Comparison of ENCODE assay signal across 25 mouse cellular contexts in the genomic region with DNA sequence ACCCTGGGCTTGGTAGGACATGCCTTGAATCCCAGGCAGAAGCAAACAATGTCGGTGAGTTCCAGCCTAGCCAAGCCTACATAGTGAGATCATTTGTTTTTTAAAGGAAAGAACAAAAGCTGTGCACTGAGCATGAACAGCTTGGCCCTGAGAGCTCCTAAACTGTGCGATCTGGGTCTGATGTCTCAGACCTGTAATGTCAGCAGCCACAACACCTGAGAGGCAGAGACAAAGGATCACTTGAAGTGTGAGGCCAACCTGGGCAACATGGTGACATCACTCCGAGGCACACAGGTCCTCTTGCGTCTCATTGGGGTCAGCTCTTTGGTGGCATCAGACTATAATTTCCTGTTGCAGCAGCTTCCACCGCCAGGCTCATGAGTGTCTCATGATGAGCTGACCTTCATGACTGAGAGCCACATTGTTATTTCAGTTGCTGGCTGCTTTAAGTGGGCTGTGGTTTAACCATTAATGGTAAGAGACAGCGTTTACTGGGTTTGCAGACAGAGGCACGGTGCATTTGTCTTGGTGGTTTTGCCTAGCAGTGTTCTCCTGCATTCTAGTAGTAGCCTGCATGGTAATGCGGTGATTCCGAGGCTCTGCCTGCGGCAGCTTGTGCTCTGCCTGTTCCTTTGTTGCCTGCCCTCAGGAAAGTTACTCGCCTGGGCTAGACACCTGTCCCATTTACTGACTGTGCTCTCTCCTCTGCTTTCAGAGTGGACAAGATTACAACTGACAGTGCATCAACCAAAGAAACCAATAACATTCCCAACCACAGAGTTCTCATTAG.
DNase-seq lines count a peak whose midpoint lies in the region; ATAC-seq and TF ChIP-seq lines count a peak whose summit lies in the region.
"Had no signal": no experiment of that assay in that cellular context is flagged by ENCODE, and none has a peak within 500 bp of the region (broad histone marks: within the 10 kb centered on the region; RNA-seq: fewer than 3 reads in every experiment).

No protein-coding gene starts in this region.

- TF ChIP-seq POLR2A in ES-Bruce4 (IDR thresholded peaks at IDR 0.05; ENCODE audit: insufficient read depth, low read length) (no peak), myocyte (IDR thresholded peaks at IDR 0.05; ENCODE audit: insufficient read length, low read depth) (peak; percentile 31)

- peak overlapping the region; percentile 9 to 33; a peak in 1 of 4 replicates for H3K27ac ChIP-seq in heart, embryonic 14.5 days (replicated peaks in 1 of 2; ENCODE audit: control insufficient read depth in 1 of 2, insufficient read depth in 1 of 2, low read depth in 2 of 2, low read length in 2 of 2)
- H3K27ac ChIP-seq in ES-Bruce4 (ENCODE audit: insufficient read depth, low read length): peak overlapping the region; percentile 9; the same call in 1 of the 2 replicates
- H3K27ac ChIP-seq: embryonic facial prominence, embryonic 12.5 days; hindbrain, embryonic 12.5 days; limb, embryonic 12.5 days had no signal

- H3K36me3 ChIP-seq in heart, embryonic 14.5 days (ENCODE audit: control insufficient read depth, insufficient read depth, low read length): peaks cover 34% of the 10 kb centered on the region
- H3K36me3 ChIP-seq in ES-Bruce4 (ENCODE audit: control insufficient read depth, insufficient read depth, low read length, poor library complexity, severe bottlenecking) (0 out of 2 replicates have a peak, but pooled peaks cover 4% of the 10 kb centered on the region), myocyte (ENCODE audit: control insufficient read depth, insufficient read depth) (peaks cover 3% of the 10 kb centered on the region)
- H3K36me3 ChIP-seq: G1E had no signal

- H3K4me2 ChIP-seq in heart, embryonic 14.5 days (ENCODE audit: low read length): no peak overlapping the region
- H3K4me2 ChIP-seq in myocyte (ENCODE audit: low read depth): peak overlapping the region; percentile 72
- H3K4me2 ChIP-seq: embryonic facial prominence, embryonic 12.5 days; hindbrain, embryonic 12.5 days; limb, embryonic 12.5 days; liver, embryonic 11.5 days had no signal

- WGBS in heart, embryonic 14.5 days: 64% methylated on average over 11 of the region's 11 CpGs

- TF ChIP-seq EP300 in ES-Bruce4 (IDR thresholded peaks at IDR 0.05; ENCODE audit: insufficient read depth, low read depth, low read length): 0 out of 2 replicates have a peak, but pooled peaks have one; percentile 34

- no peaks in the 10 kb centered on the region for H3K27me3 ChIP-seq in heart, embryonic 14.5 days (ENCODE audit: control insufficient read depth, insufficient read depth, low read length)
- H3K27me3 ChIP-seq in ES-Bruce4 (ENCODE audit: control insufficient read depth, insufficient read depth, low read length, poor library complexity, severe bottlenecking) (no peaks in the 10 kb centered on the region), myocyte (ENCODE audit: control insufficient read depth, insufficient read depth, insufficient read length) (no peaks in the 10 kb centered on the region)
- H3K27me3 ChIP-seq: embryonic facial prominence, embryonic 12.5 days; hindbrain, embryonic 12.5 days; limb, embryonic 12.5 days; megakaryocyte, embryonic 14.5 days had no signal

- intact Hi-C loops in heart, postnatal 10 days (cut with DNase I): no loop called here

- no peaks in the 10 kb centered on the region for H3K9me3 ChIP-seq in heart, embryonic 14.5 days (ENCODE audit: control insufficient read depth, low read length)
- H3K9me3 ChIP-seq in ES-Bruce4 (replicated peaks; ENCODE audit: control insufficient read depth, insufficient read depth, low read length, poor library complexity, severe bottlenecking): no peaks in the 10 kb centered on the region
- H3K9me3 ChIP-seq: embryonic facial prominence, embryonic 12.5 days; hindbrain, embryonic 12.5 days; megakaryocyte, embryonic 14.5 days had no signal

- TF ChIP-seq CTCF in ES-Bruce4 (IDR thresholded peaks at IDR 0.05; ENCODE audit: low read depth, low read length): no peak

- H3K79me2 ChIP-seq in myocyte (ENCODE audit: control insufficient read depth, insufficient read depth): no peaks in the 10 kb centered on the region

- peak; percentile 28; the same call in 1 of the 2 replicates for ATAC-seq in heart, embryonic 14.5 days (ENCODE audit: insufficient number of reproducible peaks, insufficient read depth, low FRiP score, low read depth)
- ATAC-seq in megakaryocyte progenitor cell, adult 5-6 weeks (replicated peaks; ENCODE audit: poor library complexity): no peak
- ATAC-seq: CD4-positive, CD25-positive, alpha-beta regulatory T cell, adult 4 months; forebrain, postnatal 0 days; intestine, postnatal 0 days; liver, postnatal 0 days had no signal

- DNase-seq in heart, postnatal 10 days: no peak
- DNase-seq in 416B (ENCODE audit: low read depth): peak; percentile 68
- DNase-seq in left cerebral cortex, adult 11 months (ENCODE audit: low spot score): no peak
- DNase-seq: adrenal gland, postnatal 14 days; cerebellum, adult 2 months; cerebellum, postnatal 25 days; forebrain, postnatal 0 days; gastrocnemius, postnatal 25 days; kidney, postnatal 36 days; layer of hippocampus, adult 9-11 months; liver, postnatal 0 days; lung, postnatal 14 days; midbrain, embryonic 14.5 days had no signal

- peaks cover 19 to 35% of the 10 kb centered on the region in 2 experiments for H3K4me1 ChIP-seq in heart, embryonic 14.5 days (ENCODE audit: control insufficient read depth in 2 of 2, insufficient read depth in 2 of 2, low read length in 2 of 2)
- H3K4me1 ChIP-seq in ES-Bruce4 (ENCODE audit: control insufficient read depth, insufficient read depth, low read length): peaks cover 8% of the 10 kb centered on the region
- H3K4me1 ChIP-seq: limb, embryonic 12.5 days had no signal

- no peak overlapping the region for H3K9ac ChIP-seq in heart, embryonic 14.5 days (ENCODE audit: low read length)
- H3K9ac ChIP-seq in ES-Bruce4 (ENCODE audit: low read depth, poor library complexity, severe bottlenecking): no peak overlapping the region
- H3K9ac ChIP-seq: embryonic facial prominence, embryonic 12.5 days; forebrain, postnatal 0 days; hindbrain, embryonic 12.5 days; limb, embryonic 12.5 days; liver, postnatal 0 days had no signal

- no peak overlapping the region for H3ac ChIP-seq in myocyte (ENCODE audit: control insufficient read depth, insufficient read length)

- no peak overlapping the region for H3K4me3 ChIP-seq in heart, embryonic 14.5 days (ENCODE audit: control insufficient read depth in 1 of 2, insufficient read depth in 1 of 2, low read depth in 1 of 2, low read length in 2 of 2)
- H3K4me3 ChIP-seq in ES-Bruce4 (ENCODE audit: low read depth, low read length): no peak overlapping the region
- no peak overlapping the region for H3K4me3 ChIP-seq in myocyte
- H3K4me3 ChIP-seq: embryonic facial prominence, embryonic 12.5 days; hindbrain, embryonic 12.5 days; limb, embryonic 12.5 days; megakaryocyte, embryonic 14.5 days had no signal

TF ChIP-seq in myocyte, 11 proteins besides CTCF, POLR2A, EP300 and RAD21:
- TF ChIP-seq MYOD1 (IDR thresholded peaks at IDR 0.05; ENCODE audit: control insufficient read depth in 1 of 3, insufficient read length in 2 of 3, low read depth in 2 of 3): peak; percentile 37 to 83 (median 75)
- peak in 2 of 3 experiments; percentile 55 to 79 for TF ChIP-seq MYOG (IDR thresholded peaks at IDR 0.05; ENCODE audit: control insufficient read depth in 1 of 3, insufficient read depth in 1 of 3, insufficient read length in 2 of 3, low read depth in 2 of 3)
- TF ChIP-seq SRF (IDR thresholded peaks at IDR 0.05; ENCODE audit: control insufficient read depth, insufficient read length, low read depth): peak; percentile 64
- TF ChIP-seq USF1 (IDR thresholded peaks at IDR 0.05; ENCODE audit: low read depth): no peak
- peak; percentile 34 for TF ChIP-seq TCF12 (IDR thresholded peaks at IDR 0.05; ENCODE audit: insufficient read depth, poor library complexity, severe bottlenecking)
- TF ChIP-seq POLR2AphosphoS2 (IDR thresholded peaks at IDR 0.05; ENCODE audit: insufficient read length, low read depth): no peak
